Mouse (Mus musculus) lung, embryonic 16.5 days (tissue): ENCODE results near the gene Ankrd33b. TPM values are rescaled to one million over a fixed set of nuclear protein-coding genes. Genes with fewer than 3 reads are reported as not detected.

Source experiments
- ATAC-seq: fragments of 200-750 bp; cut with Nextera tagmentation; 2 replicates; pipeline ENCODE4 v1.8.0; 2017; ENCODE audit warnings: low read depth, mild to moderate bottlenecking, moderate library complexity
- H3K27ac ChIP-seq: fragments of 300-500 bp; sonication (generic); 2 replicates; pipeline ENCODE4 v1.5.1; 2014; ENCODE audit warnings: mild to moderate bottlenecking, control low read depth, low read length
- H3K27me3 ChIP-seq: fragments of 300-500 bp; sonication (generic); 2 replicates; pipeline ENCODE4 v1.6.1; 2014; ENCODE audit warnings: low read depth, low read length, mixed read lengths; ENCODE audit not compliant: control insufficient read depth, insufficient read depth
- H3K36me3 ChIP-seq: fragments of 300-500 bp; sonication (generic); 2 replicates; pipeline ENCODE4 v1.6.1; 2014; ENCODE audit warnings: low read length; ENCODE audit not compliant: control insufficient read depth, insufficient read depth
- H3K4me1 ChIP-seq: fragments of 300-500 bp; sonication (generic); replicated peaks from 2 replicates; pipeline ENCODE4 v1.6.1; 2014; ENCODE audit warnings: low read length, mixed read lengths; ENCODE audit not compliant: control insufficient read depth, insufficient read depth
- H3K4me2 ChIP-seq: fragments of 300-500 bp; sonication (generic); 2 replicates; pipeline ENCODE4 v1.6.1; 2014; ENCODE audit warnings: low read depth, low read length, control low read depth
- H3K4me3 ChIP-seq: fragments of 300-500 bp; sonication (generic); 2 replicates; pipeline ENCODE4 v1.5.1; 2014; ENCODE audit warnings: mild to moderate bottlenecking, low read length, control low read depth
- H3K9ac ChIP-seq: fragments of 300-500 bp; sonication (generic); 2 replicates; pipeline ENCODE4 v1.6.1; 2014; ENCODE audit warnings: low read length, control low read depth
- H3K9me3 ChIP-seq: fragments of 300-500 bp; sonication (generic); 2 replicates; pipeline ENCODE4 v1.6.1; 2016; ENCODE audit warnings: low read length; ENCODE audit not compliant: control insufficient read depth
- WGBS: fragments of 180-500 bp; shearing (Covaris S2); extraction: QIAGEN DNeasy Blood & Tissue Kit; methylation state at CpG from one replicate; pipeline ENCODE4 v1.1.7; 2014; 5-methylcytosine and 5-hydroxymethylcytosine counted together
- polyA plus RNA-seq: library from polyadenylated mRNA; unstranded; fragments of >200 nt; fragmentation: Nextera tagmentation; extraction: Ambion mirVana; gene quantifications from 2 replicates; pipeline ENCODE4 v1.2.1, GENCODE M21; 2015

Ankrd33b gene
- polyA plus RNA-seq, 1 experiment from 2014 or later = 3.9 TPM

DNA sequence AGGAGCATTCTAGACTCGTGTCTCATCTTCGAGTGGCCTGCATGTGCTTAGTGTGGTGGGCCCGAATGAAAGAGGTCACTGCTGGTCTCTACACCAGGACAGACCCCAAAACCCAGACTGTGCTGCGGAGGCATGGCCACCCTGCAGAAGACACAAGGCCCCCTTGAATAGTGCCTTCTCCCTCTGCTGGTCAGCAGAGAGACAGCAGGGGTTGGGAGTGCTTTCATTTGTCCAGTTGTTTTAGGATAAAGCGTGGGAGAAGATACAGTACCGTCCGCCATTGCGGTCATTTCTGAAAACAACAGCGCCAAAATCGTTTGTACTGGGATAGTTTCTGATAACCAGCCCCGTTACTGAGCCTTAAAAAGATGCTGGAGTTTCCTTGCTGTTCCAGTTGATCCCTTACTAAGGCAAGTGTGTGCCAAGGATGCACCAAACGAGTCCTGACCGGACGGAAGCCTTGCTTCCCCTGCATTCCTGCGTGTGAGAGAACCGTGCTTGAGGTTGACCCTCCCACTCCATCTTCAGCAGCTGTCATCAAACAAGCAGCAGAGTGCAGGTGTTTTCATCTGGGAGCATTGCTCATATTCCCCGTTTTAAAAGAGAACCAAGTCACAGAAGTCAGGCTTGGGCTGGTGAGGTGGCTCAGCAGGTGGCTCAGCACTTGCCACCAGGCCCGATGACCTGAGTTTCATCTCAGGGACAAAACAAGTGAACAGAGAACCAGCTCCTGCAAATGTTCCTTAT is 108.7 kb downstream of the Ankrd33b start:
- no peaks in the 10 kb centered on the region for H3K27me3 ChIP-seq
- no peak overlapping the region for H3K27ac ChIP-seq
- peaks cover 16% of the 10 kb centered on the region for H3K4me1 ChIP-seq
- H3K4me2 ChIP-seq = no peak overlapping the region
- WGBS = 70% methylated on average over 18 of the region's 18 CpGs
- H3K4me3 ChIP-seq = no peak overlapping the region
- no peaks in the 10 kb centered on the region for H3K9me3 ChIP-seq
- H3K9ac ChIP-seq = no peak overlapping the region
- no peak for ATAC-seq
- H3K36me3 ChIP-seq = no peaks in the 10 kb centered on the region

DNA sequence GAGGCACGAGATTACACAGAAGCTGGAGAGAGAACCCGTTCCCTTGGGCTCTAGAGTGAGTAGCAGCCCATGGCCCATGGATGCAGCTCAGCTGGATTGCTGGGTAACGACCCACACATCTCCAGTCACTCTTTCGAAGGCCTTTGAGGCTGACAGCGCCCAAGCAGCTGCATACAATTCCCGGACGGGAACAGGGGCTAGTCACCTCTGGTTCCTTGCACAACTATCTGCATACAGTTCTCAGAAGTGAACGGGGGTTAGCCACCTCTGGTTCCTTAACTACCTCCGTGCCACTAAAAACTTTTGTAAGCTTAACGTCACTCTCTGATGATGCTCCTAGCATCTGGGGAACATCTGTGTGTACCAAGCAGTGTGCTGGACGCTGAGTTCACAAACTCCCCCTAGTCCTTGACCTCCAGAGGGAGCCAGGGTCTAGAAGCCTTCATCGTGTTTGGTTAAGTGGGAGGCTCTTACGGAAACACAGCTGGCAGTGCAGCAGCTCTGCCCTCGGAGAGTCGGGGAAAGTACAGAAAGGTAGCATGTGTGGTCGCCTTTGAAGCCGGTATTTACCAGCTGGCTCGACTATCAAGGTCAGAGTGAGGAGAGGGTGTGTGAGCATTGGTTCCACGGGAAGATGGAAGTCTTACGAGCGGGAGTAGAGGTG is 109.4 kb downstream of the Ankrd33b start:
- Histone ChIP-seq H3K27me3 (no peaks in the 10 kb centered on the region), H3K36me3 (no peaks in the 10 kb centered on the region), H3K9ac (no peak overlapping the region), H3K27ac (peak overlapping the region; percentile 21; the same call in 1 of the 2 replicates), H3K4me1 (peaks cover 16% of the 10 kb centered on the region), H3K9me3 (no peaks in the 10 kb centered on the region), H3K4me3 (no peak overlapping the region), H3K4me2 (0 out of 2 replicates have a peak overlapping the region, but pooled peaks have one; percentile 3)
- ATAC-seq = peak; percentile 50
- WGBS = 40% methylated on average over 21 of the region's 21 CpGs

DNA sequence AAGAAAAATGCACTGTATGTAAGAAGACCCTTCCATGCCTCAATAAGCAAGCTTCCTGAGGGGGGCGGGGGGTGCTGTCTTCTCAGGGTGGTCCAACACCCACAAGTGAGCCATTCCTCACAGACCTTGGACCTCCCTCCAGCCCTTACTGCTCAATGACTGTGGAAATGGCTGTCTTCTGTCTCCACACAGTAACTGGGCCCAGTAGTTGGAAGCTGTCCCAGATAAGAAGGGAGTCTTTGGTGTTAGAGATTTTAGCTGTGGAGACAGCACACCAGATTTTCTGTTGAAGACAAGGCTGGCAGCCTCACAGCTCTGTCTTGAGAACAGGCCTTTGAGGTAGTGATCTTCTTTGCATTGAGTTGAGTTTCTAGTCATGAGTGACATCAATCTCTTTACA is 110.2 kb downstream of the Ankrd33b start:
- no peaks in the 10 kb centered on the region for H3K9me3 ChIP-seq
- no peak overlapping the region for H3K9ac ChIP-seq
- no peaks in the 10 kb centered on the region for H3K27me3 ChIP-seq
- no peak overlapping the region for H3K4me3 ChIP-seq
- WGBS = 57% methylated on average over 1 of the region's 1 CpGs
- no peak overlapping the region for H3K4me2 ChIP-seq
- peak; percentile 73 for ATAC-seq
- no peaks in the 10 kb centered on the region for H3K36me3 ChIP-seq
- peaks cover 16% of the 10 kb centered on the region for H3K4me1 ChIP-seq
- peak overlapping the region; percentile 40 for H3K27ac ChIP-seq

DNA sequence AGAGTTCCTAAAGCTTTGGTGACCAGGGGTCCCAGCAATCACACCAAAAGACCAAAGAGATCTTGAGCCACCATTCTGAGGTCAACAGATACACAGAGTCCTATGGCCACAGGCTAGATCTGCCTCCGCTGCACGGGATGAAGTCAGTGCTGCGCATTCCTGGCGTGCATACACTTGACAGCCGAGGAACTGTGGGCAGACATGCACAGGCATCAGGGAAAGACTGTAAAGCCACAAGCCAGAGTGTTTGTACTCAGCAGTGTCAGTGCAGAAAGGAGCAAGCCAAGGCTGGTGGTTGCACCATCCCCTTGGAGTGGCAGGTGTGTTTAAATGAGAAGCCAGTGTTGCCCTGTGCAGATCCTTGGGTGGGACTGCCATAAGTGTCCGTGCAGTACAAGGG is 111.8 kb downstream of the Ankrd33b start:
- no peaks in the 10 kb centered on the region for H3K27me3 ChIP-seq
- H3K36me3 ChIP-seq = no peaks in the 10 kb centered on the region
- H3K4me3 ChIP-seq = no peak overlapping the region
- no peaks in the 10 kb centered on the region for H3K9me3 ChIP-seq
- H3K27ac ChIP-seq = no peak overlapping the region
- WGBS = 63% methylated on average over 6 of the region's 6 CpGs
- H3K9ac ChIP-seq = no peak overlapping the region
- no peak for ATAC-seq
- H3K4me1 ChIP-seq = peaks cover 16% of the 10 kb centered on the region
- H3K4me2 ChIP-seq = no peak overlapping the region

DNA sequence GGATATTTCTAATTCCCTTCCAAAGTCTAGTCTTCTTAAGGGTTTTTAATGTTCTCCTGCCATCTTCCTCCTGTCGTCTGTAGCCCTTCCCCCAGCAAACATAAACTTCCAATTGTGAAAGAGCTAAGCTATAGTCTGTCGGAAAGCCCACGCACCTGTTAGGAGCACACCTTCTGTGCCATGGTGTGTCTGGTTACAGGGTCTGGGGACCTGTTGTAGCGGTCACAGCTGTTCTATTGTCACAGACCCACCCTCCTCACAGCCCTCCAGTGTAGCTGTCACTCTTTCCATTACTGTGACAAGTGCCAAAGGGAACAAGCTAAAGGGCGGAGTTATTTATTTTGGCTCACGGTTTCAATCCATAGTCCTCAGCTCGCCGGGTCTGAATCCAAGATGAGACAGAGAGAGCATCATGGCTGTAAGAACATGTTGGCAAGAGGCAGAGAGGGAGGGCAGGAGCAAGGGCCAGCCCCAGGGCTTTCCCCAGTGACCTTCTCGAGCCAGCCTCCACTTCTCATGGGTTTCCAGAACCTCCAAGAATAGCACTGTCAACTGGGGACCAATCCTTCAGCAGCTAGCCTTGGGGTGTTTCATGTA is 112.5 kb downstream of the Ankrd33b start:
- Histone ChIP-seq H3K4me2 (no peak overlapping the region), H3K9ac (no peak overlapping the region), H3K4me3 (no peak overlapping the region), H3K9me3 (no peaks in the 10 kb centered on the region), H3K27me3 (no peaks in the 10 kb centered on the region), H3K36me3 (no peaks in the 10 kb centered on the region), H3K4me1 (peaks cover 16% of the 10 kb centered on the region), H3K27ac (no peak overlapping the region)
- 80% methylated on average over 9 of the region's 9 CpGs for whole genome bisulfite sequencing
- ATAC-seq = no peak

DNA sequence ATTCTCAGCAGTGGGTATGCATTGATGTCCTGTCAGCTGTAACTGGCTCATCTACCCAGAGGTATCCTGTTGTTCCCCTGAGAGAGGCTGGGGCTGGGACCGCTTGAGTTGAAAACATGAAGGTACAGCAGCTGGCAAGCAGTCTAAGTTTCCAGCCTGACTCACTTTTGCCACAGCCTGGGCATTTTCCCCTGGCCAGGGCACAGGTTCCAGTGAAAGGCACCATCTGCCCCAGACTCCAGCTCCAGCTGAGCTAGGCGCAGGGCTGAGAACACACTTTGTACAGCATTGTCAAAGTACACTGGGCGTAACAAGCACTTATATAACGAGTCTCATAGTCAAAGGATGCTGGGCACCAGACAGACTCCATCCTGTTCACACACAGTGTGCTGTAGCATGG is 113.6 kb downstream of the Ankrd33b start:
- Histone ChIP-seq H3K36me3 (no peaks in the 10 kb centered on the region), H3K4me2 (no peak overlapping the region), H3K27ac (no peak overlapping the region), H3K9ac (no peak overlapping the region), H3K27me3 (no peaks in the 10 kb centered on the region), H3K9me3 (no peaks in the 10 kb centered on the region), H3K4me3 (no peak overlapping the region), H3K4me1 (peaks cover 16% of the 10 kb centered on the region)
- no peak for ATAC-seq
- WGBS = 87% methylated on average over 4 of the region's 4 CpGs

DNA sequence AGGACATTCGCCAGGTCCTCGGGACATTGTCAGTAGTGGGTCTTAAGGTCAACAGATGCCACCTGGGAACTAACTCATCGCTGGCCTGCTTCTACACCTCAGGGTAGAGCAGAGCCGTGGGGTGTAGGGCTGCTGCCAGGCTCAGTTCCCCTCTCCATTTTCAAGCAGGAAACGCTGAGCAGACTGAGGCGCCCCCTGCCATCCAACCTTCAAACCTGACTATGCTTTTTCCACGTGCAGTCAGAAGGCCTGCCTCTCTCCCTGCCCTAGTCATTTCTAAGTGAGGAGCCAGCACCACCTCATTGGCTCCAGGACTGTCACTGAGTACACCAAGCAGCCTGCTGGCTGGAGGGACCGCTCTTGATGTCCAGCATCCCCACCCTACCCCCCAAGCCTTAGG is 114.1 kb downstream of the Ankrd33b start:
- no peak overlapping the region for H3K27ac ChIP-seq
- H3K36me3 ChIP-seq = no peaks in the 10 kb centered on the region
- H3K4me1 ChIP-seq = peaks cover 12% of the 10 kb centered on the region
- no peaks in the 10 kb centered on the region for H3K27me3 ChIP-seq
- no peak overlapping the region for H3K4me3 ChIP-seq
- no peak overlapping the region for H3K4me2 ChIP-seq
- ATAC-seq = no peak
- H3K9ac ChIP-seq = no peak overlapping the region
- no peaks in the 10 kb centered on the region for H3K9me3 ChIP-seq
- WGBS = 70% methylated on average over 8 of the region's 8 CpGs

DNA sequence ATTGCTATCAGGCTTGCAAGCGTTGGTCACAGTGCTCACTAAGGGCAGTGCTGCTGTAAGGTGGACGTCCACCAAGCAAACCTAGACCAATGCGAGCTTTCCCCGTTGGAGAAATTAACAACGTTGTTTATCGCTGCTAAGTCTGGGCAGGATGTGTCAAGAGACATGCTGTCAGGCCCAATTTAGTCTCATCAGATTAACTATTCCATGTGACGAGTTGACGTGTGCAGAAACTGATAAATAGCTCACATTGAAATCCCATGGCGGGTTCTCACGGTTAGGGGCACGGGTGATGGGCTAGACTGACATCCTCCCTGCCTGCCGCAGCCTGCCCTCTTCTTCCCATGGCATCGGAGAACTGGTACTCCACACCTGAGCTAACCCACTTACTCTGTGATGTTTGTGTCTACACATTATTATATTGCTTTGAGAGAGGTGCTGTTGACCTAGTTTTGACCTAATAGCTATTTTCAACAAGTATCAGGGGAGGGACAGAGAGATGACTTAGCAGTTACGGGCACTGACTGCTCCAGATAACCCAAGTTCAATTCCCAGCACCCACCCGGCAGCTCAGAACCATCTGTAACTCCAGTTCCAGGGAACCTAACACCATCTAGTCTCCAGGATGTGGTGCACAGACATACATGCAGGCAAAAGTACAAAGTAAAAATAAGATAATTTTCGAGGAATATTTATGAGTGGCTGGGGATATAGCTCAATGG is 114.8 kb downstream of the Ankrd33b start:
- WGBS = 74% methylated on average over 16 of the region's 16 CpGs
- Histone ChIP-seq H3K9me3 (no peaks in the 10 kb centered on the region), H3K27ac (no peak overlapping the region), H3K36me3 (no peaks in the 10 kb centered on the region), H3K4me2 (no peak overlapping the region), H3K4me1 (peaks cover 7% of the 10 kb centered on the region), H3K27me3 (no peaks in the 10 kb centered on the region), H3K4me3 (no peak overlapping the region), H3K9ac (no peak overlapping the region)
- no peak for ATAC-seq

DNA sequence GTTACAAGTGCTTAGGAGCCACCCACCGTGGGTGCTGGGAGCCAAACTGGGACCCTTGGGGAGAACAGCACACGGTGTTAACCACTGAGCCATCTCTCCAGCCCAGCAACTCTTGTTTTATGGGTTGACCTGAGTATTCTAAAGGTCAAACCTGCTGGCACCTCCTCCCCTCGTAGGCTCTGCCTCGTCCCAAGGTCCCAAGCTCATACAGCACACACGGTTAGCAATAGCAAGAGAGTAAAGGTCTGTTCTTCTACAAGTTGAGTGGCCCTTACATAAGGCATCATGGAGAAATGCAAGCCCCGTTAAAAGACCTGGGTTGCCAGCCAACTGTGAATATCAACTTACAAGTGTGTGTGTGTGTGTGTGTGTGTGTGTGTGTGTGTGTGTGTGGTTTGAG is 116.3 kb downstream of the Ankrd33b start:
- 89% methylated on average over 6 of the region's 6 CpGs for WGBS
- Histone ChIP-seq H3K27me3 (no peaks in the 10 kb centered on the region), H3K9ac (no peak overlapping the region), H3K4me2 (no peak overlapping the region), H3K27ac (no peak overlapping the region), H3K4me1 (peaks cover 8% of the 10 kb centered on the region), H3K9me3 (no peaks in the 10 kb centered on the region), H3K36me3 (no peaks in the 10 kb centered on the region), H3K4me3 (no peak overlapping the region)
- no peak for ATAC-seq
